Mouse (Mus musculus) spleen, adult 2 months (tissue): Measurements from ENCODE around the gene Natd1. TPM values are rescaled to one million over a fixed set of nuclear protein-coding genes. Genes with fewer than 3 reads are reported as not detected.
A peak's percentile ranks its signal among the peaks of the same experiment; 100 is the strongest.

Experiments used
- DNase-seq, 2 experiments: peaks; one replicate each; pipeline versions ENCODE4 v3.0.0 to v3.0.0-alpha.2; 2012 to 2021; ENCODE audit warnings: low spot score in 2 of 2, low read depth in 1 of 2
- H3K27ac ChIP-seq: fragments of 200-500 bp; 2 replicates; pipeline ENCODE4 v1.5.1; 2012; ENCODE audit warnings: low read length, inconsistent platforms; ENCODE audit not compliant: insufficient read depth
- H3K27me3 ChIP-seq: fragments of 200-500 bp; 2 replicates; pipeline ENCODE4 v1.6.1; 2012; ENCODE audit warnings: mild to moderate bottlenecking, moderate library complexity, low read length, inconsistent platforms; ENCODE audit not compliant: control insufficient read depth, insufficient read depth
- H3K36me3 ChIP-seq: fragments of 200-500 bp; 2 replicates; pipeline ENCODE4 v1.6.1; 2012; ENCODE audit warnings: mild to moderate bottlenecking, low read length, inconsistent platforms; ENCODE audit not compliant: control insufficient read depth, insufficient read depth
- H3K4me1 ChIP-seq: fragments of 200-500 bp; 2 replicates; pipeline ENCODE4 v1.6.1; 2011; ENCODE audit warnings: inconsistent platforms; ENCODE audit not compliant: control insufficient read depth, insufficient read depth, insufficient read length
- H3K4me3 ChIP-seq: fragments of 200-500 bp; 2 replicates; pipeline ENCODE4 v1.5.1; 2011; ENCODE audit warnings: mild to moderate bottlenecking, inconsistent platforms; ENCODE audit not compliant: insufficient read depth, insufficient read length; ENCODE audit errors: extremely low read depth
- CTCF ChIP-seq: fragments of 200-500 bp; IDR thresholded peaks from 2 replicates; pipeline ENCODE4 v1.5.1; 2011; ENCODE audit warnings: mild to moderate bottlenecking, inconsistent platforms; ENCODE audit not compliant: insufficient read depth, insufficient read length, insufficient replicate concordance; ENCODE audit errors: extremely low read depth
- POLR2A ChIP-seq: fragments of 200-500 bp; IDR thresholded peaks from 2 replicates; pipeline ENCODE4 v1.6.1; 2011; ENCODE audit warnings: low read depth, low read length, inconsistent platforms
- WGBS: fragments of 180-500 bp; shearing (Covaris S2); methylation state at CpG from one replicate; pipeline ENCODE4 v1.1.7; 2018; 5-methylcytosine and 5-hydroxymethylcytosine counted together
- polyA plus RNA-seq: library from polyadenylated mRNA; depleted of rRNA; stranded (reverse); fragments of >200 nt; gene quantifications from 2 replicates; pipeline ENCODE4 v1.2.3, GENCODE M21; 2012

Gene Natd1
- polyA plus RNA-seq, 1 experiment = 23.2 TPM

GRCm38 (mm10) chr11:60913301-60914196 lies 1.0 kb downstream of the Natd1 start:
- Histone ChIP-seq H3K4me3 (peak overlapping the region; percentile 90), H3K36me3 (no peaks in the 10 kb centered on the region), H3K27me3 (no peaks in the 10 kb centered on the region), H3K4me1 (peaks cover 5% of the 10 kb centered on the region; the same call in 1 of the 2 replicates), H3K27ac (peak overlapping the region; percentile 62)
- DNase-seq = peak; percentile 72 to 89
- no peak; the same call in 1 of the 2 replicates for TF ChIP-seq POLR2A
- TF ChIP-seq CTCF = no peak
- WGBS = 1% methylated on average over 86 of the region's 86 CpGs

- Histone ChIP-seq H3K36me3 (no peaks in the 10 kb centered on the region), H3K4me3 (peak overlapping the region; percentile 90), H3K4me1 (peaks cover 5% of the 10 kb centered on the region; the same call in 1 of the 2 replicates), H3K27me3 (no peaks in the 10 kb centered on the region), H3K27ac (0 out of 2 replicates have a peak overlapping the region, but pooled peaks have one; percentile 6)
- DNase-seq = peak in 1 of 2 experiments; percentile 49
- TF ChIP-seq CTCF (no peak), POLR2A (no peak)
- 14% methylated on average over 7 of the region's 7 CpGs for WGBS
These were observed 2.0 kb downstream of the Natd1 start for GRCm38 (mm10) chr11:60912525-60912973.

GRCm38 (mm10) chr11:60909626-60910025 lies 4.9 kb downstream of the Natd1 start:
- 75% methylated on average over 1 of the region's 1 CpGs for whole genome bisulfite sequencing
- Histone ChIP-seq H3K36me3 (peaks cover 13% of the 10 kb centered on the region), H3K27me3 (no peaks in the 10 kb centered on the region), H3K27ac (no peak overlapping the region), H3K4me1 (peaks cover 5% of the 10 kb centered on the region; the same call in 1 of the 2 replicates), H3K4me3 (no peak overlapping the region)
- TF ChIP-seq POLR2A = no peak
- DNase-seq = no peak

- DNase-seq = no peak
These were observed 6.5 kb downstream of the Natd1 start for GRCm38 (mm10) chr11:60908073-60908472.

GRCm38 (mm10) chr11:60906449-60906848 lies 8.1 kb downstream of the Natd1 start:
- Histone ChIP-seq H3K27ac (no peak overlapping the region), H3K36me3 (peaks cover 18% of the 10 kb centered on the region), H3K4me3 (no peak overlapping the region), H3K4me1 (no peaks in the 10 kb centered on the region), H3K27me3 (no peaks in the 10 kb centered on the region)
- no peak for DNase-seq
- WGBS = 98% methylated on average over 4 of the region's 4 CpGs
- TF ChIP-seq POLR2A = no peak
- no peak for TF ChIP-seq CTCF

More at GRCm38 (mm10) chr11:60908073-60908472, 6.5 kb downstream of the Natd1 start:
- 77% methylated on average over 3 of the region's 3 CpGs for WGBS
- H3K4me1 ChIP-seq = peaks cover 5% of the 10 kb centered on the region; the same call in 1 of the 2 replicates
- TF ChIP-seq POLR2A (no peak), CTCF (no peak)
- H3K36me3 ChIP-seq = peaks cover 18% of the 10 kb centered on the region
- no peak overlapping the region for H3K27ac ChIP-seq
- no peaks in the 10 kb centered on the region for H3K27me3 ChIP-seq
- no peak overlapping the region for H3K4me3 ChIP-seq

GRCm38 (mm10) chr11:60905407-60906120 lies 9.0 kb downstream of the Natd1 start:
- no peak overlapping the region for H3K27ac ChIP-seq
- no peaks in the 10 kb centered on the region for H3K4me1 ChIP-seq
- WGBS = 94% methylated on average over 10 of the region's 10 CpGs
- no peak for DNase-seq
- H3K4me3 ChIP-seq = no peak overlapping the region
- H3K27me3 ChIP-seq = no peaks in the 10 kb centered on the region
- H3K36me3 ChIP-seq = peaks cover 18% of the 10 kb centered on the region
- TF ChIP-seq CTCF (no peak), POLR2A (no peak)
